In genomic region chr9:83349905-83350304, GRCm38 (mm10) we compare ENCODE assay signal across 9 mouse cellular contexts.
DNase-seq lines count a peak whose midpoint lies in the region; ATAC-seq lines count a peak whose summit lies in the region.
"Had no signal": no experiment of that assay in that cellular context is flagged by ENCODE, and none has a peak within 500 bp of the region (broad histone marks: within the 10 kb centered on the region; RNA-seq: fewer than 3 reads in every experiment).

No protein-coding gene starts in this region.

- no peaks in the 10 kb centered on the region for H3K36me3 ChIP-seq in heart, embryonic 15.5 days
- no peaks in the 10 kb centered on the region for H3K36me3 ChIP-seq in midbrain, embryonic 11.5 days (ENCODE audit: control insufficient read depth, insufficient read depth, low read length)
- H3K36me3 ChIP-seq in midbrain, embryonic 13.5 days: no peaks in the 10 kb centered on the region
- H3K36me3 ChIP-seq in limb, embryonic 10.5 days: no peaks in the 10 kb centered on the region
- no peaks in the 10 kb centered on the region for H3K36me3 ChIP-seq in stomach, embryonic 16.5 days (ENCODE audit: control insufficient read depth, insufficient read depth, low read length)
- H3K36me3 ChIP-seq: heart, embryonic 10.5 days had no signal

- peak overlapping the region; percentile 54 for H3K27ac ChIP-seq in heart, embryonic 15.5 days
- H3K27ac ChIP-seq in midbrain, embryonic 11.5 days (ENCODE audit: low read depth, low read length): no peak overlapping the region; the same call in 1 of the 2 replicates
- no peak overlapping the region for H3K27ac ChIP-seq in midbrain, embryonic 13.5 days
- H3K27ac ChIP-seq in limb, embryonic 10.5 days: peak overlapping the region; percentile 70
- H3K27ac ChIP-seq in stomach, embryonic 16.5 days (ENCODE audit: low read length): peak overlapping the region; percentile 83

- H3K9ac ChIP-seq in heart, embryonic 15.5 days: no peak overlapping the region
- 0 out of 2 replicates have a peak overlapping the region, but pooled peaks have one; percentile 2 for H3K9ac ChIP-seq in midbrain, embryonic 11.5 days (ENCODE audit: low read length)
- H3K9ac ChIP-seq in midbrain, embryonic 13.5 days (replicated peaks): no peak overlapping the region
- H3K9ac ChIP-seq in stomach, embryonic 16.5 days (ENCODE audit: low read length): peak overlapping the region; percentile 28

- ATAC-seq in heart, embryonic 15.5 days (replicated peaks; ENCODE audit: insufficient number of reproducible peaks, insufficient read depth, low FRiP score, low read depth): no peak
- ATAC-seq in midbrain, embryonic 11.5 days (ENCODE audit: low FRiP score): no peak
- no peak for ATAC-seq in midbrain, embryonic 13.5 days
- peak; percentile 31; the same call in 1 of the 2 replicates for ATAC-seq in stomach, embryonic 16.5 days (ENCODE audit: insufficient read depth, low FRiP score)
- ATAC-seq in inflammation-experienced regulatory T-cells, adult 6 months: no peak

- H3K4me3 ChIP-seq in heart, embryonic 15.5 days: no peak overlapping the region
- H3K4me3 ChIP-seq in midbrain, embryonic 11.5 days (ENCODE audit: low read depth, low read length): no peak overlapping the region
- H3K4me3 ChIP-seq in midbrain, embryonic 13.5 days (replicated peaks): no peak overlapping the region
- H3K4me3 ChIP-seq in limb, embryonic 10.5 days: no peak overlapping the region
- no peak overlapping the region for H3K4me3 ChIP-seq in stomach, embryonic 16.5 days (replicated peaks; ENCODE audit: low read length)
- H3K4me3 ChIP-seq: heart, embryonic 10.5 days had no signal

- no peak overlapping the region for H3K4me2 ChIP-seq in heart, embryonic 15.5 days
- no peak overlapping the region for H3K4me2 ChIP-seq in midbrain, embryonic 11.5 days
- no peak overlapping the region for H3K4me2 ChIP-seq in midbrain, embryonic 13.5 days (replicated peaks)
- no peak overlapping the region for H3K4me2 ChIP-seq in stomach, embryonic 16.5 days (ENCODE audit: low read depth, low read length)

- intact Hi-C loops in heart, postnatal 25 days (cut with DNase I): no loop called here

- H3K27me3 ChIP-seq in heart, embryonic 15.5 days: no peaks in the 10 kb centered on the region
- H3K27me3 ChIP-seq in midbrain, embryonic 11.5 days (ENCODE audit: control insufficient read depth, insufficient read depth, low read length): no peaks in the 10 kb centered on the region
- H3K27me3 ChIP-seq in midbrain, embryonic 13.5 days: no peaks in the 10 kb centered on the region
- H3K27me3 ChIP-seq in limb, embryonic 10.5 days (ENCODE audit: low read depth, poor library complexity, severe bottlenecking): no peaks in the 10 kb centered on the region
- H3K27me3 ChIP-seq in stomach, embryonic 16.5 days (ENCODE audit: control insufficient read depth, insufficient read depth, low read length): no peaks in the 10 kb centered on the region

- WGBS in heart, embryonic 15.5 days: 12% methylated on average over 1 of the region's 1 CpGs
- WGBS in midbrain, embryonic 11.5 days: 32% methylated on average over 1 of the region's 1 CpGs
- WGBS in midbrain, embryonic 13.5 days: 19% methylated on average over 1 of the region's 1 CpGs
- 14% methylated on average over 1 of the region's 1 CpGs for WGBS in limb, embryonic 10.5 days
- 5% methylated on average over 1 of the region's 1 CpGs for WGBS in stomach, embryonic 16.5 days

- no peak for DNase-seq in heart, postnatal 25 days (ENCODE audit: low spot score)
- DNase-seq in midbrain, embryonic 11.5 days (ENCODE audit: low spot score, missing footprints): peak; percentile 88
- peak; percentile 32 for DNase-seq in limb, embryonic 10.5 days (ENCODE audit: low spot score)
- DNase-seq in cerebellum, adult 18-20 months: no peak

- H3K4me1 ChIP-seq in heart, embryonic 15.5 days (replicated peaks): peaks cover 19% of the 10 kb centered on the region
- peaks cover 15% of the 10 kb centered on the region for H3K4me1 ChIP-seq in midbrain, embryonic 11.5 days (ENCODE audit: control insufficient read depth, insufficient read depth, low read length)
- H3K4me1 ChIP-seq in midbrain, embryonic 13.5 days (replicated peaks): peaks cover 27% of the 10 kb centered on the region
- peaks cover 32% of the 10 kb centered on the region for H3K4me1 ChIP-seq in limb, embryonic 10.5 days
- H3K4me1 ChIP-seq in stomach, embryonic 16.5 days (ENCODE audit: control insufficient read depth, insufficient read depth, low read length): peaks cover 21% of the 10 kb centered on the region

- H3K9me3 ChIP-seq in heart, embryonic 15.5 days (replicated peaks): no peaks in the 10 kb centered on the region
- no peaks in the 10 kb centered on the region for H3K9me3 ChIP-seq in midbrain, embryonic 11.5 days (ENCODE audit: control insufficient read depth, low read length)
- no peaks in the 10 kb centered on the region for H3K9me3 ChIP-seq in midbrain, embryonic 13.5 days
- no peaks in the 10 kb centered on the region for H3K9me3 ChIP-seq in limb, embryonic 10.5 days (replicated peaks)
- H3K9me3 ChIP-seq in stomach, embryonic 16.5 days (replicated peaks; ENCODE audit: control insufficient read depth, low read length): no peaks in the 10 kb centered on the region
- H3K9me3 ChIP-seq: heart, embryonic 10.5 days had no signal

Comparison
In these comparisons a context has a peak if more than half of its experiments do, and no peak if none do; other contexts are left out.
1. H3K9ac ChIP-seq: peak in midbrain, embryonic 11.5 days (single experiment) and stomach, embryonic 16.5 days (single experiment); none in heart, embryonic 15.5 days (single experiment) and midbrain, embryonic 13.5 days (single experiment).
2. H3K27ac ChIP-seq: peak in heart, embryonic 15.5 days (single experiment), limb, embryonic 10.5 days (single experiment) and stomach, embryonic 16.5 days (single experiment); none in midbrain, embryonic 11.5 days (single experiment) and midbrain, embryonic 13.5 days (single experiment).
3. DNase-seq: peak in midbrain, embryonic 11.5 days (single experiment) and limb, embryonic 10.5 days (single experiment); none in heart, postnatal 25 days (single experiment) and cerebellum, adult 18-20 months (0 of 2).